Mouse (Mus musculus) embryonic facial prominence, embryonic 13.5 days (tissue): ENCODE data around the gene Tsc22d1. TPM values are rescaled to one million over a fixed set of nuclear protein-coding genes. Genes with fewer than 3 reads are reported as not detected.
A peak's percentile ranks its signal among the peaks of the same experiment; 100 is the strongest.

Experiments
- ATAC-seq: fragments of 200-750 bp; cut with Nextera tagmentation; 2 replicates; pipeline ENCODE4 v1.8.0; 2017; ENCODE audit warnings: low read depth; ENCODE audit not compliant: insufficient number of reproducible peaks, insufficient read depth, low FRiP score, low TSS enrichment
- H3K27ac ChIP-seq: fragments of 300-500 bp; sonication (generic); 2 replicates; pipeline ENCODE4 v1.5.1; 2015; ENCODE audit warnings: moderate library complexity, mild to moderate bottlenecking, inconsistent platforms
- H3K27me3 ChIP-seq: fragments of 300-500 bp; sonication (generic); 2 replicates; pipeline ENCODE4 v1.6.1; 2015; ENCODE audit warnings: mild to moderate bottlenecking, inconsistent platforms
- H3K36me3 ChIP-seq: fragments of 300-500 bp; sonication (generic); 2 replicates; pipeline ENCODE4 v1.6.1; 2015; ENCODE audit warnings: mild to moderate bottlenecking, inconsistent platforms
- H3K4me1 ChIP-seq: fragments of 300-500 bp; sonication (generic); 2 replicates; pipeline ENCODE4 v1.6.1; 2015; ENCODE audit warnings: inconsistent platforms
- H3K4me2 ChIP-seq: fragments of 300-500 bp; sonication (generic); 2 replicates; pipeline ENCODE4 v1.6.1; 2015; ENCODE audit warnings: moderate library complexity, mild to moderate bottlenecking, inconsistent platforms
- H3K4me3 ChIP-seq: fragments of 300-500 bp; sonication (generic); 2 replicates; pipeline ENCODE4 v1.5.1; 2015; ENCODE audit warnings: mild to moderate bottlenecking, inconsistent platforms
- H3K9ac ChIP-seq: fragments of 300-500 bp; sonication (generic); 2 replicates; pipeline ENCODE4 v1.6.1; 2015; ENCODE audit warnings: mild to moderate bottlenecking, inconsistent platforms
- H3K9me3 ChIP-seq: fragments of 300-500 bp; sonication (generic); 2 replicates; pipeline ENCODE4 v1.6.1; 2016; ENCODE audit warnings: inconsistent platforms
- WGBS: fragments of 180-500 bp; shearing (Covaris S2); methylation state at CpG from one replicate; pipeline ENCODE4 v1.1.7; 2015; ENCODE audit warnings: mixed read lengths; 5-methylcytosine and 5-hydroxymethylcytosine counted together
- polyA plus RNA-seq: library from polyadenylated mRNA; unstranded; fragments of >200 nt; fragmentation: Nextera tagmentation; extraction: Ambion mirVana; gene quantifications from 2 replicates; pipeline ENCODE4 v1.2.1, GENCODE M21; 2015

Gene Tsc22d1
- polyA plus RNA-seq, 1 experiment from 2014 or later: 535 TPM

DNA sequence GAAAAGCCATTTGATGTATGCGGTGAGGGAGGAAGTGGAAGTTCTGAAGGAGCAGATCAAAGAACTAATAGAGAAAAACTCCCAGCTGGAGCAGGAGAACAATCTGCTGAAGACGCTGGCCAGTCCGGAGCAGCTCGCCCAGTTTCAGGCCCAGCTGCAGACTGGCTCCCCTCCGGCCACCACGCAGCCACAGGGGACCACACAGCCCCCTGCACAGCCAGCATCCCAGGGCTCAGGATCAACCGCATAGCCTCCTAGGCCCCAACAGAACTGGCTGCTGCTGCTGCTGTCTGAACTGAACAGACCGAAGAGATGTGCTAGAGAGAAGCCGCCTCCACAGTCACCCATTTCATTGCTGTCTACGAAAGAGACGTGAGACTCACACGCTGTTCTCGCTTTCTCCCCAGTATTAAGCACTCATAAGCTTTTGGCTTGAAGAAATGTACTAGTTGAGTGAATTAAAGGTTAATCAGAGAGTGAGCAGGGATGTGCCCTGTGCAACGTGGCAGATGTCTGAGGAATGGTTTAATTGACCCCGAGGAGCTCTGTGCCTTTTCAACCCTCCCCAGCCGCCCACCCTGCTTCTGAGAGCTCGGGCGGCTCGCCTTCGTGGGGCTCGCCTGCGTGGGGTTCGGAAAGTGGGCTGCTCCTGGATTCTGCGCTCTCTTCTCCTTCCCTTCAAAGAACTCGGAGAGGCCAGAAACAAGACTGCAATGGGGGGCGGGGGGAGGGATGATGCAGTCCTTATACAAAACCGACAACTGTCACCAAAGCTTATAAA lies 91.9 kb downstream of the Tsc22d1 start:
- peak overlapping the region; percentile 92 for H3K4me2 ChIP-seq
- H3K27ac ChIP-seq: peak overlapping the region; percentile 100
- H3K9me3 ChIP-seq: no peaks in the 10 kb centered on the region
- peak overlapping the region; percentile 75 for H3K4me3 ChIP-seq
- WGBS: 49% methylated on average over 27 of the region's 27 CpGs
- peaks cover 31% of the 10 kb centered on the region for H3K36me3 ChIP-seq
- H3K4me1 ChIP-seq: peaks cover 26% of the 10 kb centered on the region
- H3K9ac ChIP-seq: peak overlapping the region; percentile 99
- ATAC-seq: no peak
- no peaks in the 10 kb centered on the region for H3K27me3 ChIP-seq

DNA sequence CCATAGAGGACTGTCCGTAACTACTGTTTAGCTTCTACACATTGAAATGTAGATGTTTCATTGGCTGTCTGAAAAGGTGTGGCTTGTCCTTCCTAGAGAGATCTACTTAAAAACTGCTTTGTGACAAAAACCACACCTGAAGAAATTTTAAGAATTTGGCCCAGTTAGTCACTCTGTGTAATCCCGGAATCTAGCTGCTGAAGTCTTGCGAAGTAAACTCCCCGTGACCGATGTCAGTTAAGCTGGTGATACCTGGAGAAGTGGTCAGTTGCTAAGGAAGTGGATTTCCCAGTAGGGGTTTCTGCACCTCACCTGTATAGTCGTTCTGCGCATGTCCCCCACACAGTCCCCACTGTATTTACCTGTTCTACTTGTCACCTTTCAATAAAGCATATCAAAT lies 92.6 kb downstream of the Tsc22d1 start:
- Histone ChIP-seq H3K4me3 (peak overlapping the region; percentile 75), H3K4me2 (peak overlapping the region; percentile 92), H3K4me1 (peaks cover 26% of the 10 kb centered on the region), H3K27me3 (no peaks in the 10 kb centered on the region), H3K27ac (0 out of 2 replicates have a peak overlapping the region, but pooled peaks have one; percentile 48), H3K9ac (no peak overlapping the region), H3K36me3 (peaks cover 31% of the 10 kb centered on the region), H3K9me3 (no peaks in the 10 kb centered on the region)
- WGBS: 91% methylated on average over 7 of the region's 7 CpGs
- ATAC-seq: no peak

DNA sequence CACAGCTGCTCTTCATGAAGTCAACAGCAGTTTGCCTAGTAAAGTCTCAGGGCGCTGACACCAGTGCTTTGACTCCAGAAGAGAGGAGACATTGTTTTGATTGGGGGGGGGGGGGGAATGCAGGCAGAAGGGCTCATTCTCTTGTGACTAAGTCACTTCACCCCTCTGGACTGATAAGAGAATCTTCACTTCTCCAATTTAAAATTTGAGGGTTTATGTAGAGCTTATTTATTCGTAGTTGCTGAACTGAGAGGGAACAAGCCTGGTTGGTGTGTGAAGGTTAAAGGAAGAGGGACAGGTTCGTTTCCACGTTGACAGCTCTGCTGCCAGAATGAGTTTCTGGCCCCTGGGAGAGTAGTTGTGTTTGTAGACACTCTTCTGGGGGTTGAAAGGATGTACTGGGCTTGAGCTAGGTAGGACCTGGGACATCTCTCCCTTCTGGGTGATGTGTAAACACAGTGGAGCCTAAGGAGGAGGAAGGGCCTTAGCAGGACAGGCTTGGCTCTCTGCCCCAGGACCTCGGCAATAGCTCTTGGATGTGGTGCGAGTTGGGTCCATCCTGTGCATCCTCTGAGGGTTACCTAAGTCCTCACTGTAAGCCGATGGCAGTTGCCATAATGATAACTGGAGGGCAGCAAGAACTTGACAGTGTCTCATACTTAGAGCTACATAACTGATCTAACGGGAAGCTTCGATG lies 93.2 kb downstream of the Tsc22d1 start:
- WGBS: 84% methylated on average over 9 of the region's 9 CpGs
- Histone ChIP-seq H3K27me3 (no peaks in the 10 kb centered on the region), H3K4me1 (peaks cover 30% of the 10 kb centered on the region), H3K36me3 (peaks cover 31% of the 10 kb centered on the region), H3K9me3 (no peaks in the 10 kb centered on the region), H3K27ac (peak overlapping the region; percentile 48), H3K4me3 (no peak overlapping the region), H3K9ac (no peak overlapping the region), H3K4me2 (peak overlapping the region; percentile 92)
- ATAC-seq: no peak

DNA sequence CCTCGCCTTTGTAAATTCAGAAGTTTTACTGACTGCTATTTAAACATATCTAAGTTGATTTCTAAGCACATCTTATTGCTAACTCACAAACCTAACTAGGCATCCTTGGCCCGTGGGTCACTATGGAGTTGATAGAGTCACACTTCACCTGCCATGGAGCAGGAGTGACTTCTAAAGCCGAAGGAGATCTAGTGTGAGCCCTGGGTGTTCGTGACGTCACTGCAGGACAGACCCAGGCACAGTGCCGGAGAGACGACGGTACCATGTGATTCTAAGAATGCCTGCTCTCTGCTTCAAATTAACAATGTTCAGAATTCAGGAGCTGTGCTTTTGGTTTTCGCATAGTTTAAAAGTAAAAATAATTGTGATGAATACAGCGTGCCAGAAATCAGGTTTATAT lies 93.9 kb downstream of the Tsc22d1 start:
- Histone ChIP-seq H3K27me3 (no peaks in the 10 kb centered on the region), H3K4me3 (no peak overlapping the region), H3K27ac (peak overlapping the region; percentile 19; the same call in 1 of the 2 replicates), H3K4me2 (no peak overlapping the region), H3K36me3 (peaks cover 31% of the 10 kb centered on the region), H3K9ac (no peak overlapping the region), H3K4me1 (peaks cover 32% of the 10 kb centered on the region), H3K9me3 (no peaks in the 10 kb centered on the region)
- ATAC-seq: no peak
- WGBS: 55% methylated on average over 10 of the region's 10 CpGs

DNA sequence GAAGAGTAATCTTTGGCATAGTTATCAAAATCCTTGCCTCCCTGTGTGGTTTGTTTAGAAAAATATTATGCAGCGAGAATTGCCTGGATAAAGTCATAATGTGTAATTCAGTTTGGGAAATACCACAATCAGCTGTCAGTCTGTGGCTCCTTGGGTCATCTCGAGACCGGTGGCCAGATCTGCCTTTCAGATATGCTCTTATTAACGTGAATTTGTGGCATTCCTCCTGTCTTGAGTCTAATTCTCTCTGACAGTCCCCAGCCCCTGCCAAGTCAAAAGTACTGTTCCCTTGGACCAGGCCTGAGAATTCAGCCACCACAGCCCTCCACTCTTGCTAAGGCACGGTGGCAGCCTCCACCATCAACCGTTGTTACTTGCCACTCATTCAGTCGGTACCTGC lies 97.2 kb downstream of the Tsc22d1 start:
- Histone ChIP-seq H3K4me2 (no peak overlapping the region), H3K9ac (no peak overlapping the region), H3K9me3 (no peaks in the 10 kb centered on the region), H3K4me3 (no peak overlapping the region), H3K27ac (no peak overlapping the region), H3K4me1 (peaks cover 28% of the 10 kb centered on the region), H3K36me3 (peaks cover 24% of the 10 kb centered on the region), H3K27me3 (no peaks in the 10 kb centered on the region)
- WGBS: 64% methylated on average over 7 of the region's 7 CpGs
- no peak for ATAC-seq

DNA sequence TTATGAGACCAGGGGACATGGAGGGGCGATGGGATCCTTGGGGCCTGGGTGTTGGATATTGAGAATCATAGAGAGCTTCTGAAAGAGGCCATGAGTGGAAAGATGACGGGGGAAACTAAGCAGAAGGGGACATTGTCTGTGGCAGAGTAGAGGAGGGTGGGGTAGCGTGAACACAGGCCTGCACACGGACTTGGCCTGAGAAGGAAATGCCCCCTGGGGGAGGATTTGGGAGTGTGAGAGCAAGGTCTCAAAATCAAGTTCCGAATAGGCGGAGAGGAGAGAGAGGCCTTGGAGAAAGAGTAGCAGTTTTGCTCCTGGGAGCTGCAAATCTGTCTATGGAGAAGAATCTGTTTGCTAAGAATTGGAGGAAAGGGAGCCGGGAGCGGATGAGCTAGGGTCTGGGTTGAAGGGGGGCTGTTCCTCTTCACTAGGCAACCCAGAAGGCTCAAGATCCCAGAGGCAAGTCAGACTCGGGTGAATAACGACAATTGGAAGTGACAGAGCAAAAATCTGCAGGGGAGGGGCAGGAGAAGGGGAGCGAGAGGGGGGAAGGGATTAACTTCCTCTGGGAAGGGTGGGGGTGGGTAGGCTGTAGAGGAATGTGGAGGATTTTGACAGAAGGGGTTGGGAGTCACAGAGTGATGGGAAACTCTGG lies 98.8 kb downstream of the Tsc22d1 start:
- WGBS: 17% methylated on average over 11 of the region's 11 CpGs
- peaks cover 15% of the 10 kb centered on the region for H3K4me1 ChIP-seq
- H3K27ac ChIP-seq: peak overlapping the region; percentile 48
- H3K9me3 ChIP-seq: no peaks in the 10 kb centered on the region
- H3K27me3 ChIP-seq: no peaks in the 10 kb centered on the region
- H3K4me2 ChIP-seq: peak overlapping the region; percentile 36
- H3K4me3 ChIP-seq: no peak overlapping the region
- peaks cover 12% of the 10 kb centered on the region for H3K36me3 ChIP-seq
- H3K9ac ChIP-seq: peak overlapping the region; percentile 47; the same call in 1 of the 2 replicates
- ATAC-seq: no peak

DNA sequence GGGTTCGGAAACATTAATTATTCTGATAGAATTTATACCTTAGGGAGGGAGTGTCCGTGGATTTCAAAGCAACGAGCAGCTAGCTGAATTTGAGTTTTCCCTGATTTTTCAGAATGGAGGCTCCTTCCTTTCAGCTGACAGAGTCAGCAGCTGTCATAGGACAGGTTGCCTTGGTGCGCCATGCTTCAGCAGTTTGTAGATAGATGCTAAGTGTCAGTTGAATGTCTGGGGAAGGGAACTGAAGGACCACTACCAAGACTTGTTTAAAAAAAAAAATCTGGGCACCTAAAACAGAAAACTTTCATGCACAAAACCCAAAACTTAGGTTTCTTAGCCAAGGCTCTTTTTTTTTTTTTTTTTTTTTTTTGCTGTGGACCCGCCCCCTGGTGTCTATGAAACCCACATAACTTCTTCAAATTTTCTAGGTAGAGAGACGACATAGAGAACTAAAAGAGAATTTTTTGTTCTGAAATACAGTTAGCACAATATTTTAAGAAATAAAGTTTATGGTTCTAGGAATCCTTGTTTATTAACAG lies 99.4 kb downstream of the Tsc22d1 start:
- H3K4me3 ChIP-seq: no peak overlapping the region
- H3K4me2 ChIP-seq: peak overlapping the region; percentile 36
- no peak for ATAC-seq
- H3K27ac ChIP-seq: no peak overlapping the region
- H3K27me3 ChIP-seq: no peaks in the 10 kb centered on the region
- H3K9me3 ChIP-seq: no peaks in the 10 kb centered on the region
- peaks cover 15% of the 10 kb centered on the region for H3K4me1 ChIP-seq
- H3K36me3 ChIP-seq: peaks cover 12% of the 10 kb centered on the region
- WGBS: 18% methylated on average over 6 of the region's 6 CpGs
- 0 out of 2 replicates have a peak overlapping the region, but pooled peaks have one; percentile 47 for H3K9ac ChIP-seq

DNA sequence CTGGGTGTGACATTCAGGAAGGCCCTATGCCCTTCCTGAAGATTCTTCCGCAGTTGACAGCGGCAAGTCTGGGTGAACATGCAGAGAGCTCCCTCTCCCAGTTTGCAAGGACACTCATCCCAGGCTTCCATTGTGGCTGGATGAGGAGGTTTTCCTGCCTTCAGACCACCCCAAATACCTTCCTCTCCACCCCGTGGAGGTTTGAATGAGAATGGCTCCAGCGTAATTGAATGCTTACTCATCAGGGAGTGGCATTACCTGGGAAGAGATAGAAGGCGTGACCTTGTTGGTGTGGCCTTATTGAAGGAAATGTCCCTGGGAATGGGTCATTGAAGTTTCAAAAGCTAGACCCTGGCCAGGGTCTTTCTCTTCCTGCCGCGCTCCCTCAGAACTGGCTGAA lies 100.9 kb downstream of the Tsc22d1 start:
- no peak overlapping the region for H3K4me3 ChIP-seq
- H3K27me3 ChIP-seq: no peaks in the 10 kb centered on the region
- no peak overlapping the region for H3K9ac ChIP-seq
- no peak overlapping the region for H3K4me2 ChIP-seq
- peaks cover 2% of the 10 kb centered on the region; the same call in 1 of the 2 replicates for H3K36me3 ChIP-seq
- H3K9me3 ChIP-seq: no peaks in the 10 kb centered on the region
- WGBS: 64% methylated on average over 7 of the region's 7 CpGs
- H3K4me1 ChIP-seq: peaks cover 15% of the 10 kb centered on the region
- H3K27ac ChIP-seq: no peak overlapping the region
- ATAC-seq: no peak

DNA sequence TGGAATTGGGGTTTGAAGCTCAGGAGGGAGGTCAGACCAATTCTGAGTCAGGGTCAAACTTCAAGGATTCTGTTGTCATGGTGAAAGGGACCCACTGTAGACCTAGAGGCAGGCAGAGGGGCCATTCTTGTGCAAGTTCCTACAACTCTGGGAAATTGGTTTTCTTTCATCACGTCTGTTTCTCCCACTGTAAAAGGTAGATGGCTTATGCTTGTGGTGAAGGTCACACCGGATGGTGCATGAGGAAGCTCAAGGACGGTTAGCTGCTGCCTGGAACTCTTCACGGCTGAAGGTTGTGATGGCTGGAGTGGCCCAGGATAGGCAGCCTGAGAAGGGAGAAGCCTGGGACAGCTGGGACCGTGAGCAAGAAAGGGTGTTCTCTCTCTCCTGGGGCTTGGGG lies 103.5 kb downstream of the Tsc22d1 start:
- no peaks in the 10 kb centered on the region for H3K27me3 ChIP-seq
- no peak for ATAC-seq
- H3K27ac ChIP-seq: no peak overlapping the region
- no peak overlapping the region for H3K4me2 ChIP-seq
- H3K9ac ChIP-seq: no peak overlapping the region
- H3K9me3 ChIP-seq: no peaks in the 10 kb centered on the region
- peaks cover 9% of the 10 kb centered on the region for H3K4me1 ChIP-seq
- H3K4me3 ChIP-seq: no peak overlapping the region
- WGBS: 89% methylated on average over 5 of the region's 5 CpGs
- H3K36me3 ChIP-seq: no peaks in the 10 kb centered on the region

DNA sequence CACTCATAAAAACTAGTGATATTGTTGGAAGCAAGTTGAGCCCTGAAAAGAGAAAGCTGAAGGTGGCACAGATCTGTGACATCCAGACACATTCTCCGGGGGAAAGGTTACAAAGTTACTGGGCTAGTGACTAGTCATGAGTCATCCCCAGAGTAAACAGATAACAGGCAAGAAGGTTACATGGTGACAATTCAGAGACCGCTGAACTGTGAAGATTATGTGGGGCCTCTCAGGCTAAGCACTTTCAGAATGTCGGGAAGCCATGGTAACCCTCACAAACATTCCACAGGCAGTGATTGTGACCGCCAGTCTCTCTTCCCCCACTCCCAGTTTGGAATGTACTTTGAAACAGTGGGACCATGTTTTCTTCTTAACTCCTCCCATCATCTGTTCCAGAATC lies 105.8 kb downstream of the Tsc22d1 start:
- H3K4me3 ChIP-seq: no peak overlapping the region
- no peak overlapping the region for H3K4me2 ChIP-seq
- no peaks in the 10 kb centered on the region for H3K36me3 ChIP-seq
- no peak overlapping the region for H3K9ac ChIP-seq
- no peak for ATAC-seq
- 66% methylated on average over 4 of the region's 4 CpGs for WGBS
- no peak overlapping the region for H3K27ac ChIP-seq
- H3K4me1 ChIP-seq: no peaks in the 10 kb centered on the region
- H3K27me3 ChIP-seq: no peaks in the 10 kb centered on the region
- no peaks in the 10 kb centered on the region for H3K9me3 ChIP-seq

DNA sequence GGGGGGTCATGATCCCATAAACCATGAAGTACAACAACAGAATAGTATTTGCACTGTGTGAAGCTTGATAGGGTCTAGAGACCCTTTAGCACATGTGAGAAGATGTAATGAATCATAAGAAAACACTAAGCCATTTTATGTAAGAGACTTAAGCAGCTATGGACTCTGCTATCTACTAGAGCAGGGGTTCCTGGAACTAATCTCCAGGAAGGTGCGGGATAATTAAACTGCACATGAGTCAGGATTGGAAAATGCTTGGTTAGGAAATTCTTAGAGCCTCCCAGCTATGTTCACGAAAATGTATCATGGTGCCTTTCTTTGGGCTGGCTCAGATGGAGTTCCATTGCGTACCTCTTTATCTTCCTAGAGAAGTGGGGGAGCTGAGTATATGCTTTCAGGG lies 106.5 kb downstream of the Tsc22d1 start:
- H3K27me3 ChIP-seq: no peaks in the 10 kb centered on the region
- no peak for ATAC-seq
- no peaks in the 10 kb centered on the region for H3K4me1 ChIP-seq
- H3K4me3 ChIP-seq: no peak overlapping the region
- no peak overlapping the region for H3K4me2 ChIP-seq
- no peak overlapping the region for H3K9ac ChIP-seq
- WGBS: 94% methylated on average over 3 of the region's 3 CpGs
- no peaks in the 10 kb centered on the region for H3K9me3 ChIP-seq
- no peaks in the 10 kb centered on the region for H3K36me3 ChIP-seq
- no peak overlapping the region for H3K27ac ChIP-seq
